In the genomic region with DNA sequence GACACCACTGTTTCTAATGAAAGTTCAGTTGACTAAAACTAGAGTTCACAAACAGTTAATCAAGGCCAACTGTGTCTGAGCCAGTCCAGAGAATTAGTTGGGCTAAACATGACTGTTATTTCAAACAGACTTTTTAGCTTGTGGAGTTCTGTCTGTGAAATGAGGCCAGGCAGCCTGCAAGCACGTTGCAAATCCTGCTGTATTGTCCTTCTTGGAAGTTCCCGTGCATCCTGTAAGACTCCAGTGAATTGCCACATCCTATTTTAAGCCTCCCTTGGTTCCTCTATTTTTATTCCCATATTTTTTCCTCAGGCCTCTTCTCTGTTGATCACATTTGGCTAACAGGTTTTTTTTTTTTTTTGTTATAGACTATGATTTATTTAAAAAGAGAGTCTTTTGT, we compare ENCODE assay signal across 7 mouse cellular contexts.
"Had no signal": no experiment of that assay in that cellular context is flagged by ENCODE, and none has a peak within 500 bp of the region (broad histone marks: within the 10 kb centered on the region; RNA-seq: fewer than 3 reads in every experiment).

No protein-coding gene starts in this region.

- DNase-seq: kidney, adult 8-10 months; kidney, postnatal 25 days; lung, embryonic 14.5 days; lung, postnatal 10 days; lung, postnatal 4 days; midbrain, embryonic 14.5 days; thymus, postnatal 4 days had no signal
